Comparison of ENCODE assay signal across 32 mouse cellular contexts in genomic region chr14:78861156-78861555, GRCm38 (mm10). TPM values are rescaled to one million over a fixed set of nuclear protein-coding genes. Genes with fewer than 3 reads are reported as not detected.
A peak's percentile ranks its signal among the peaks of the same experiment; 100 is the strongest.
DNase-seq lines count a peak whose midpoint lies in the region; ATAC-seq and TF ChIP-seq lines count a peak whose summit lies in the region.
"Had no signal": no experiment of that assay in that cellular context is flagged by ENCODE, and none has a peak within 500 bp of the region (broad histone marks: within the 10 kb centered on the region; RNA-seq: fewer than 3 reads in every experiment).

No protein-coding gene starts in this region.

- peak; percentile 13 for DNase-seq in CD4-positive, CD25-positive, alpha-beta regulatory T cell, adult 2 months (ENCODE audit: low read depth, low spot score)
- DNase-seq in layer of hippocampus, adult 2 months (ENCODE audit: low spot score in 2 of 2): no peak
- DNase-seq in layer of hippocampus, postnatal 14 days (ENCODE audit: low spot score in 2 of 2): no peak
- peak; percentile 65 for DNase-seq in ES-CJ7 (ENCODE audit: low read depth, low spot score)
- DNase-seq in ovary, postnatal 36 days (ENCODE audit: low spot score): no peak
- no peak for DNase-seq in cerebellum, adult 18-20 months
- DNase-seq: adrenal gland, adult 2 months; adrenal gland, postnatal 36 days; cerebellum, adult 8-10 months; cerebellum, postnatal 25 days; gastrocnemius, postnatal 14 days; heart, adult 11 months; kidney, postnatal 4 days; liver, embryonic 13.5 days; lung, adult 2 months; lung, postnatal 14 days; right cerebral cortex, adult 18-20 months; spleen, adult 18-20 months; thymus, adult 2 months; thymus, postnatal 4 days had no signal

- H3K27ac ChIP-seq in layer of hippocampus, adult 2 months: no peak overlapping the region
- peak overlapping the region; percentile 73 for H3K27ac ChIP-seq in brown adipose tissue, adult 24 weeks (replicated peaks; ENCODE audit: low read depth, low read length)
- H3K27ac ChIP-seq: embryonic facial prominence, embryonic 10.5 days; embryonic facial prominence, embryonic 15.5 days; forebrain, embryonic 12.5 days; hindbrain, embryonic 14.5 days; limb, embryonic 12.5 days; liver, embryonic 13.5 days; midbrain, embryonic 10.5 days; midbrain, embryonic 15.5 days had no signal

- ATAC-seq in CD4-positive, CD25-positive, alpha-beta regulatory T cell, adult 4 months: no peak
- ATAC-seq: activated CD4-positive, CD25-positive, alpha-beta regulatory T cell, adult 4 months; intestine, postnatal 0 days; midbrain, embryonic 15.5 days had no signal

- H3K4me1 ChIP-seq in brown adipose tissue, adult 24 weeks (ENCODE audit: control insufficient read depth, insufficient read depth, insufficient read length, low read length): peaks cover 24% of the 10 kb centered on the region
- H3K4me1 ChIP-seq: embryonic facial prominence, embryonic 10.5 days; embryonic facial prominence, embryonic 15.5 days; forebrain, embryonic 12.5 days; heart, embryonic 12.5 days; limb, embryonic 12.5 days; midbrain, embryonic 10.5 days; midbrain, embryonic 15.5 days had no signal

- H3K4me3 ChIP-seq in layer of hippocampus, adult 2 months: no peak overlapping the region
- no peak overlapping the region for H3K4me3 ChIP-seq in brown adipose tissue, adult 24 weeks (ENCODE audit: insufficient read depth, low read depth, low read length)
- H3K4me3 ChIP-seq: embryonic facial prominence, embryonic 10.5 days; embryonic facial prominence, embryonic 15.5 days; forebrain, embryonic 12.5 days; heart, embryonic 12.5 days; limb, embryonic 12.5 days; liver, embryonic 13.5 days; midbrain, embryonic 10.5 days; midbrain, embryonic 15.5 days had no signal

- TF ChIP-seq CTCF in layer of hippocampus, adult 2 months (conservative IDR thresholded peaks at IDR 0.05): peak; percentile 14; the same call in 1 of the 2 replicates

RNA-seq across cellular contexts. Expression of gene Vwa8, which starts 12.3 kb away (rescaled TPM):
- 1 to 10 TPM; 6.0 to 6.2 TPM for polyA plus RNA-seq in CD4-positive, CD25-positive, alpha-beta regulatory T cell, adult 4 months (2017; shearing (Covaris generic))
- total RNA-seq in layer of hippocampus, adult 2 months (2021): 10 to 100 TPM; 29.4 to 31.0 TPM
- 10 to 100 TPM; 24.2 to 24.9 TPM for total RNA-seq in layer of hippocampus, postnatal 14 days (2021)
- 148 and 195 TPM in 2 replicates for polyA plus RNA-seq in brown adipose tissue, adult 24 weeks (2012; ENCODE audit: insufficient read depth, insufficient read length, missing spikeins)

Comparison
In these comparisons a context has a peak if more than half of its experiments do, and no peak if none do; other contexts are left out.
1. DNase-seq: peak in CD4-positive, CD25-positive, alpha-beta regulatory T cell, adult 2 months (single experiment) and ES-CJ7 (single experiment); none in layer of hippocampus, adult 2 months (0 of 2), layer of hippocampus, postnatal 14 days (0 of 2), ovary, postnatal 36 days (single experiment) and cerebellum, adult 18-20 months (0 of 2).